Mouse (Mus musculus): ENCODE results near the gene Chst10. TPM values are rescaled to one million over a fixed set of nuclear protein-coding genes. Genes with fewer than 3 reads are reported as not detected.

Gene Chst10
- polyA plus RNA-seq, 1 experiment from 2014 or later: 24.0 TPM

DNA sequence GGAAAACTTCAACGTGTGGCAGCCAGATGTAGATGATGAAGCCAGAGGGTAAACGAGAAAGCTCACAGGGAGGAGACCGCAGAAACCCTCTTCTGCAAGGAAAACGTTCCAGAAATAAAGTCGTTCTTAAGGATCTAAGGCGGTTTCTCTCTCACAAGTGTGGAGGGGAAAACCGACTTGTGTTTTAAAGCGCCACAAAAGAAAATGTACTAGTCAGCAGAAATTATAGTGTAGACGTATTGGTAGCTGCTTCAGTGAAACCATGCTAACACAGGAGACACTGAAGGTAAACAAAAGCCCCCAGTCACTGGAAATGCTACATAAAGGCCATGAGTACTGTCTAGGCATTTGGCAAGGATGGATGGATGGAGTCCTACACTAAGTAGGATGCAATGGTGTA, 80.7 kb downstream of the Chst10 start:
- DNase-seq (ENCODE audit: low spot score): no peak

DNA sequence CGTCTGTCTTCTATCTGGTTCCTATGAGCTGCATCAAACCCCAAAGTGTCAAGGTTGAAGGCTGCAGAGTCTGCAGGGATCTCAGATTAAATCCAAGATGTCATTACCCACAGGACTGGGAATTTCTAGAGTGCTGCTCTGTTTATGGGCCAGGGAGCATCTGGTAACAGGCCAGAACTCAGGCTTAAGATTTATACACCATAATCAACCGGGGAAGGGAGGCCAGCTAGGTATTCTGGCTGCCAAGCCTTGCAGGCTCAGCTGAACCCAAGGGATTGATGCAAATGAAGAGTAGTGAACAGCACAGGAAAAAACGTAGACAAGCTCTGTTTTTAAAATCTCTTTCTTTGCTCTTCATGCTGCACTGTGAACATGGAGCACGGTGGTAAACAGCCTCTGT, 81.7 kb downstream of the Chst10 start:
- DNase-seq (ENCODE audit: low spot score): no peak

Other genes with a start within 250 kb of the Chst10 start
- gene Aff3, start 233.2 kb downstream of the Chst10 start, polyA plus RNA-seq (2015; fragmentation: Nextera tagmentation; extraction: Ambion mirVana): 11.6 and 16.1 TPM in 2 replicates
- gene Lonrf2, start 61.5 kb downstream of the Chst10 start, polyA plus RNA-seq (2015; fragmentation: Nextera tagmentation; extraction: Ambion mirVana): 0.09 and 0.10 TPM in 2 replicates
- 0.86 and 0.88 TPM in 2 replicates for gene Nms, start 41.0 kb upstream of the Chst10 start, polyA plus RNA-seq (2015; fragmentation: Nextera tagmentation; extraction: Ambion mirVana)
- 117 and 123 TPM in 2 replicates for gene Pdcl3, start 87.4 kb upstream of the Chst10 start, polyA plus RNA-seq (2015; fragmentation: Nextera tagmentation; extraction: Ambion mirVana)